Mouse (Mus musculus) activated CD4-positive, CD25-positive, alpha-beta regulatory T cell, adult 9 weeks (primary cell): Measurements from ENCODE around the gene Lamc2. TPM values are rescaled to one million over a fixed set of nuclear protein-coding genes. Genes with fewer than 3 reads are reported as not detected.

Experiments used
- polyA plus RNA-seq: library from polyadenylated mRNA; unstranded; fragments of 100-300 nt; shearing (Covaris generic); gene quantifications from one replicate; pipeline ENCODE4 v1.2.1, GENCODE M21; 2017

Lamc2 gene
- polyA plus RNA-seq = 0.88 TPM

DNA sequence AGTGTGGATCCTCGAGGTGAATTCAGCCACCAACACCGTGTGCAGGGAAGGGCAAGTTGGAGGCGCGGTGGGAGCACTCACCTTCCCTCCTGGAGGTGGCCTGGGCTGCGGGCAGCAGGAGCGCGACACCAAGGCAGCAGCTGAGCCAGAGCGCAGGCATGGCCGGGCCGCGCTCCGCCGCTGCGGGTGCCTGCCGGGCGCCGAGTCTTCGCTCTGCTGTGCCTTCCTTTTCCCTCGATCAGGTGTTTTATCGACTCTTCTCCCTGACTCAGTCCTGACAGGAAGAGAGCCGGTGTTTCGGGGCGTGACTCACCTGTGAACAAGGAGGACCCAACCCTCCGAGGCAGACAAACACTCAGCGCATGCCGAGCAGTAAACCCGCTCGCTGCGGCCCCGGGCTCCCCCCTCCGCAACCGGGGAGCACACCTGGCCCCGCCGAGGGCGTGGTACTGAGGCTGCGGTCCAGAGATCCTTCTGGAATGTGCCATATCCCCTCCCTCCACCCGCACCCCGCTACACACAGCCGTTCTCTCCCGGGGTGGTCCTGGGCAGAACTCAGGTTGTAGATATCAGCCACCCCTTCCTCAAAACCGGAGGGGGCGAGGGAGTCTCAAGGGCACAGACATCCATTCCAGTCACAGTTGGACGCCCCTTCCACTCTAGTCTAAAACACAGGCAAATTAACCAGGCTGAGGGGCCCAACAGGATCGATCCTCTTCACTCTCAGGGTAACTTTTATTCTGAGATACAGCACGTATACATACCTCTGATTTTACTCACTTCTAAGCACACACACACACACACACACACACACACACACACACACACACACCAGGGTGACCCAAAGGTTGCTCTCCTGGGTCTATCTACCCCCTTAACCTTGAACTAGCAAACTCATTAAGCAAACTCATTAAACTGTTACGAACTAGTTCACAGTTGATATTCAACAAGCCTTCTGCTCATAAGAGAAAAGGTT lies at the start of gene Lamc2:
TSS of gene Lamc2 (minus strand) at position 620 of the 976 bp plus-strand sequence.

Other genes with a start within 250 kb of the Lamc2 start
- gene Nmnat2, start 231.5 kb downstream of the Lamc2 start, polyA plus RNA-seq = 0.83 TPM
- gene Lamc1, start 146.3 kb upstream of the Lamc2 start, polyA plus RNA-seq = 4.8 TPM
- not detected for gene Shcbp1l, start 238.7 kb upstream of the Lamc2 start, polyA plus RNA-seq